Mouse (Mus musculus): ENCODE measurements around the gene Ypel2. TPM values are rescaled to one million over a fixed set of nuclear protein-coding genes. Genes with fewer than 3 reads are reported as not detected.

Gene Ypel2
- polyA plus RNA-seq (2012; rRNA removed), result 6.6 and 6.7 TPM in 2 replicates

DNA sequence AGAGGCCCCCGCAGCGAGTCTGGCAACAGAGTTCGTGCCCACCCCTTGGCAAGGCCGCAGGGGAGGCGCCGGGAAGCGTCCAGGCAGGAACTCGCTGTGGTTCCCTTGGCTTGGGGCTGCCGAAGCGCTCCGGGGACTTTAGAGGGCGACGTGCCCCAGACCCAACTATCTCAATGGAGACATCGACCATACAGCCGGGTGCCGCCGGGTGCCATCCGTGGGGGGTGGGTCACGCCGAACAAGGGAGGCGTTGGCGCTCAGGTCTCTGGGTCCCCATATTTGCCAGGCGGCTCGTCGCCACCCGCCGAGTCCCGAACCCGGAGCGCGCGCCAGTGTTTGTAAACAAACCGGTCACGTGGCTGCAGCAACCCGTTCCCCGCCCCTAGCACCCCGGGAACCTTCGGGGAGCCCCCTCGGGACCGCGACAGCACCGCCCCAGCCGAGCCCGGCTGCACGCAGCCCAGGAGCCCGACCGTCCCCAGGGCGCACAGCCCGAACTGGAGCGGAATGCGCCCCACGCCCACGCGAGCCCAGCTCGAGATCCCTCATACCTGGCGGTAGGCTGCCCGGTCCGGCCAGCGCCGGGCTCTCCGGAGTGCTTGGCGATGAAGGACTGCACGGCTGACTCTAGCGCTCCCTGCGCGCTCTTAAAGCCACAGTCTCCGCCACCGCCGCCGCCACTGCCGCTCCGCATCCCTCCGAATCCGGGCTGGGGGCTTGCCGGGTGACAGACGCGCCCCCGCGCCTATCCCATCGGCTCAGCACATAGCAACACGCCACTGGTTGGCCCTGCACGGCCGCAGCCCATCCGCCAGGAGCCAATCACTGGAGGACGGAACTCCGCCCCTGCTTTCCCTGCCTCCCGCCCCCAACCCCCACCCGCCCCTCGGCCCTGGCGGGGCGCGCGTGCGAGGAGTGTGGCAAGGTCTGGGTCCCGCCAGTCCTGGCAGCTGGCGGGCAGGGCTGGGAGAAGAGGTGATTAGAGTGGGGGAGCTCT, at the start of gene Ypel2:
Ypel2 (minus strand) TSS at position 667 of the 997 bp plus-strand sequence.

Other genes with a start within 250 kb of the Ypel2 start
- gene Cltc, start 236.1 kb downstream of the Ypel2 start, polyA plus RNA-seq (2012; rRNA removed), result 60.4 and 61.8 TPM in 2 replicates
- gene Dhx40, start 186.0 kb downstream of the Ypel2 start, polyA plus RNA-seq (2012; rRNA removed), result 1.6 and 2.0 TPM in 2 replicates
- gene Gdpd1, start 80.4 kb upstream of the Ypel2 start, polyA plus RNA-seq (2012; rRNA removed), result 29.9 and 32.6 TPM in 2 replicates
- 4.1 and 4.4 TPM in 2 replicates for gene Smg8, start 93.1 kb upstream of the Ypel2 start, polyA plus RNA-seq (2012; rRNA removed)
- gene Prr11, start 115.0 kb upstream of the Ypel2 start, polyA plus RNA-seq (2012; rRNA removed), result 0.60 and 0.81 TPM in 2 replicates
- 1.2 TPM in 2 replicates for gene Ska2, start 115.5 kb upstream of the Ypel2 start, polyA plus RNA-seq (2012; rRNA removed)
- gene Trim37, start 133.4 kb upstream of the Ypel2 start, polyA plus RNA-seq (2012; rRNA removed), result 1.8 and 3.0 TPM in 2 replicates